In the genomic region with DNA sequence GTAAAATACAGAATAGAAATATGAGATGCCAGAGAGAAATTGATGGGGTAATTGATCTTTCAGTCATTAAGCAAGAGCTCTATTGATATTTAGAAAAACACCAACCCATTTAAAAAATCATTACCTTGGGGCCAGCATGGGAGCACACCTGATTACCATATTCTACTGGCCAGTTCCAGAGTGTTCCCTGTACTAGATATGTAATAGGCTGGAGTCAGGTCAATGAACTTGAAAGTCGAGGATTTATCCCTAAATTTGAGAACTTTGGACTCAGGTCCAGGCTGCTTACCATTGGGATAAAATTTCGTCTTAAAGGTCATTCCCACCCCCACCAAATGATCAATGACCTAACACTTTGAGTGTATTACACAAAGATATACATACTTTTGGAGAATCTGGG, we compare ENCODE assay signal across 24 mouse cellular contexts.
DNase-seq lines count a peak whose midpoint lies in the region; ATAC-seq and TF ChIP-seq lines count a peak whose summit lies in the region.
"Had no signal": no experiment of that assay in that cellular context is flagged by ENCODE, and none has a peak within 500 bp of the region (broad histone marks: within the 10 kb centered on the region; RNA-seq: fewer than 3 reads in every experiment).

No protein-coding gene starts in this region.

- H3K4me1 ChIP-seq in liver, adult 2 months (ENCODE audit: control insufficient read depth, insufficient read depth, low read length), result peaks cover 23% of the 10 kb centered on the region
- no peaks in the 10 kb centered on the region; the same call in 1 of the 2 replicates for H3K4me1 ChIP-seq in liver, postnatal 0 days (ENCODE audit: insufficient read depth)
- H3K4me1 ChIP-seq in liver, embryonic 11.5 days (replicated peaks; ENCODE audit: control insufficient read depth, insufficient read depth, low read length), result no peaks in the 10 kb centered on the region
- H3K4me1 ChIP-seq: embryonic facial prominence, embryonic 10.5 days; embryonic facial prominence, embryonic 12.5 days; forebrain, embryonic 13.5 days; forebrain, embryonic 15.5 days had no signal

- TF ChIP-seq EP300 in liver, postnatal 0 days (IDR thresholded peaks at IDR 0.05; ENCODE audit: low read depth), result peak; percentile 54; the same call in 1 of the 2 replicates

- peak; percentile 91 for ATAC-seq in liver, postnatal 0 days
- ATAC-seq in liver, embryonic 11.5 days (replicated peaks; ENCODE audit: low FRiP score), result no peak
- ATAC-seq: activated CD4-positive, CD25-positive, alpha-beta regulatory T cell, adult 4 months; CD4-positive, CD25-positive, alpha-beta regulatory T cell, adult 4 months; forebrain, embryonic 13.5 days; forebrain, embryonic 15.5 days; Patski had no signal

- no peak overlapping the region for H3K4me3 ChIP-seq in liver, adult 2 months (ENCODE audit: insufficient read depth, low read depth, low read length)
- no peak overlapping the region for H3K4me3 ChIP-seq in liver, postnatal 0 days (ENCODE audit: low read depth, low read length)
- H3K4me3 ChIP-seq in liver, embryonic 11.5 days (ENCODE audit: low read depth, low read length), result no peak overlapping the region
- H3K4me3 ChIP-seq: embryonic facial prominence, embryonic 10.5 days; embryonic facial prominence, embryonic 12.5 days; forebrain, embryonic 13.5 days; forebrain, embryonic 15.5 days had no signal

- no peak overlapping the region for H3K4me2 ChIP-seq in liver, postnatal 0 days (ENCODE audit: low read depth, low read length)
- no peak overlapping the region for H3K4me2 ChIP-seq in liver, embryonic 11.5 days
- H3K4me2 ChIP-seq: embryonic facial prominence, embryonic 12.5 days; forebrain, embryonic 13.5 days; forebrain, embryonic 15.5 days had no signal

- DNase-seq in kidney, adult 9 months, result peak; percentile 9
- no peak for DNase-seq in kidney, postnatal 10 days
- DNase-seq in liver, adult 2 months (ENCODE audit: extremely low read depth, low read depth, low spot score), result peak; percentile 99
- no peak for DNase-seq in liver
- DNase-seq in liver, postnatal 0 days, result no peak
- no peak for DNase-seq in liver, embryonic 11.5 days (ENCODE audit: low spot score)
- DNase-seq: adrenal gland, adult 8-10 months; adrenal gland, postnatal 14 days; adrenal gland, postnatal 36 days; B cell, adult 2 months; cerebellum, adult 11-12 months; cerebellum, adult 2 months; cerebellum, adult 9-10 months; cerebellum, postnatal 10 days; cerebellum, postnatal 25 days had no signal

- no peak overlapping the region for H3K9ac ChIP-seq in liver, adult 2 months (ENCODE audit: low read depth, low read length)
- H3K9ac ChIP-seq in liver, postnatal 0 days (replicated peaks), result no peak overlapping the region
- no peak overlapping the region for H3K9ac ChIP-seq in liver, embryonic 11.5 days (ENCODE audit: low read depth, low read length)
- H3K9ac ChIP-seq: embryonic facial prominence, embryonic 12.5 days; forebrain, embryonic 13.5 days; forebrain, embryonic 15.5 days had no signal

- WGBS in liver, adult 2 months, result 15% methylated on average over 2 of the region's 2 CpGs
- WGBS in liver, postnatal 0 days (ENCODE audit: insufficient replicate concordance), result 44% methylated on average over 2 of the region's 2 CpGs
- whole genome bisulfite sequencing in liver, embryonic 11.5 days, result 50% methylated on average over 2 of the region's 2 CpGs

- no peak for TF ChIP-seq CTCF in liver, adult 2 months (IDR thresholded peaks at IDR 0.05; ENCODE audit: low read depth, low read length)
- TF ChIP-seq CTCF in liver, postnatal 0 days (IDR thresholded peaks at IDR 0.05; ENCODE audit: low read depth), result no peak

- H3K36me3 ChIP-seq in liver, adult 2 months (ENCODE audit: control insufficient read depth, insufficient read depth, low read length), result peaks cover 21% of the 10 kb centered on the region
- no peaks in the 10 kb centered on the region for H3K36me3 ChIP-seq in liver, postnatal 0 days (replicated peaks; ENCODE audit: insufficient read depth, low read length)
- no peaks in the 10 kb centered on the region for H3K36me3 ChIP-seq in liver, embryonic 11.5 days (ENCODE audit: control insufficient read depth, insufficient read depth, low read length)
- H3K36me3 ChIP-seq: embryonic facial prominence, embryonic 10.5 days; embryonic facial prominence, embryonic 12.5 days; forebrain, embryonic 15.5 days; G1E had no signal

- no peaks in the 10 kb centered on the region for H3K79me2 ChIP-seq in liver, adult 2 months (ENCODE audit: control insufficient read depth, insufficient read depth, low read length)

- no peaks in the 10 kb centered on the region for H3K27me3 ChIP-seq in liver, adult 2 months (ENCODE audit: control insufficient read depth, insufficient read depth, low read length)
- H3K27me3 ChIP-seq in liver, postnatal 0 days (ENCODE audit: insufficient read depth, low read length), result no peaks in the 10 kb centered on the region
- no peaks in the 10 kb centered on the region for H3K27me3 ChIP-seq in liver, embryonic 11.5 days (replicated peaks; ENCODE audit: control insufficient read depth, insufficient read depth, low read length)
- H3K27me3 ChIP-seq: CH12.LX; embryonic facial prominence, embryonic 12.5 days; forebrain, embryonic 13.5 days; forebrain, embryonic 15.5 days; Patski had no signal

- TF ChIP-seq POLR2A in liver, adult 2 months (IDR thresholded peaks at IDR 0.05; ENCODE audit: extremely low read depth, insufficient read depth, low read length), result no peak

- H3K27ac ChIP-seq in liver, adult 2 months (replicated peaks; ENCODE audit: insufficient read depth, low read depth, low read length), result peak overlapping the region; percentile 94
- peak overlapping the region; percentile 86 for H3K27ac ChIP-seq in liver, postnatal 0 days (ENCODE audit: low read depth)
- no peak overlapping the region for H3K27ac ChIP-seq in liver, embryonic 11.5 days (ENCODE audit: low read depth, low read length)
- H3K27ac ChIP-seq: embryonic facial prominence, embryonic 10.5 days; embryonic facial prominence, embryonic 12.5 days; forebrain, embryonic 13.5 days; forebrain, embryonic 15.5 days had no signal

- no peaks in the 10 kb centered on the region for H3K9me3 ChIP-seq in liver, postnatal 0 days (ENCODE audit: low read length)
- no peaks in the 10 kb centered on the region for H3K9me3 ChIP-seq in liver, embryonic 11.5 days (ENCODE audit: control insufficient read depth, low read length)
- H3K9me3 ChIP-seq: embryonic facial prominence, embryonic 10.5 days; embryonic facial prominence, embryonic 12.5 days; forebrain, embryonic 13.5 days; forebrain, embryonic 15.5 days; G1E had no signal

Comparison
In these comparisons a context has a peak if more than half of its experiments do, and no peak if none do; other contexts are left out.
1. DNase-seq: peak in kidney, adult 9 months (single experiment) and liver, adult 2 months (single experiment); none in kidney, postnatal 10 days (single experiment), liver (single experiment), liver, postnatal 0 days (single experiment) and liver, embryonic 11.5 days (single experiment).